Mouse (Mus musculus): ENCODE data around the gene Vmn2r47. TPM values are rescaled to one million over a fixed set of nuclear protein-coding genes. Genes with fewer than 3 reads are reported as not detected.

Vmn2r47 gene
- polyA plus RNA-seq (2012; rRNA removed): not detected in 2 replicates

DNA sequence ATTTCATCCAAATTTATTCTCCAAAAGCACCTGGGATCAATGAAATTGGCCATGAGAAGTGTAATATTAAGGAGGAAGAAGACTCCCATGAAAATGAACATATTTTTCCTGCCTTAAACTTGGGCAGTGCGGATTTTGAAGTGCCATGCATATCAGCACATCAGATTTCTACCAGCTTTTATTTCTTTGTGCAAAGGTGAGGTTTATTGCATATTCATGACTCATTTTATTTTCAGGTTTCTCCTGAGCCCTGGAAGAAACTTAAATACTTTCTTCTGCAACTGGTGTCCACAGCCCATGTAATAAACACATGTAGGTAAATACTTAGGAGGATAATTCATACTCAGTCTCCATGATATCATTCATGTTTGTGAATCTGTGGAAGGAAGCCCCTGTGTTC lies at the start of gene Vmn2r47:
Gene Vmn2r47 (minus strand): TSS at position 101 of the 400 bp plus-strand sequence.

DNA sequence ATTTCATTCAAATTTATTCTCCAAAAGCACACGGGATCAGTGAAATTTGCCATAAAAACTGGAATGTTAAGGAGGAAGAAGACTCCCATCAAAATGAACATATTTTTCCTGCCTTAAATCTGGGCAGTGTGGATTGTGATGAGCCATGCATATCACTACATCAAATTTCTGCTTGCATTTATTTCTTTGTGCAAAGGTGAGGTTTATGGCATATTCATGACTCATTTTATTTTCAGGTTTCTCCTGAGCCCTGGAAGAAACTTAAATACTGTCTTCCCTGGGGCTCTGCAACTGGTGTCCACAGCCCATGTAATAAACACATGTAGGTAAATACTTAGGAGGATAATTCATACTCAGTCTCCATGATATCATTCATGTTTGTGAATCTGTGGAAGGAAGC lies 70.7 kb downstream of the Vmn2r47 start, which contains the start of gene Vmn2r46:
Gene Vmn2r46 (minus strand): TSS at position 101 of the 400 bp plus-strand sequence.

Other genes starting within 250 kb of the Vmn2r47 start
- gene Vmn2r46, start 70.8 kb downstream of the Vmn2r47 start, polyA plus RNA-seq (2012; rRNA removed): not detected in 2 replicates
- gene Vmn2r48, start 112.3 kb upstream of the Vmn2r47 start, polyA plus RNA-seq (2012; rRNA removed): not detected in 2 replicates
- gene Vmn2r49, start 150.9 kb upstream of the Vmn2r47 start, polyA plus RNA-seq (2012; rRNA removed): not detected in 2 replicates
- gene Vmn2r50, start 212.0 kb upstream of the Vmn2r47 start, polyA plus RNA-seq (2012; rRNA removed): not detected in 2 replicates